Mouse (Mus musculus) megakaryocyte, adult 5-6 weeks (primary cell): ENCODE data around the gene Gm2974. TPM values are rescaled to one million over a fixed set of nuclear protein-coding genes. Genes with fewer than 3 reads are reported as not detected.
"Not testable (repeated sequence)": the region's sequence is repeated elsewhere in the genome, so short reads cannot be mapped to it uniquely, and the experiment has no call there.

Experiments used
- ATAC-seq: 2 replicates; pipeline ENCODE4 v1.8.0; 2016; ENCODE audit warnings: mild to moderate bottlenecking, inconsistent platforms; ENCODE audit not compliant: poor library complexity, severe bottlenecking
- total RNA-seq, 2 experiments: library from RNA; stranded (forward) in 1 of 2; stranded (reverse) in 1 of 2; fragments of 153-499, 151-499 nt in 1 of 2; fragments of 221-1000, 200-1000 nt in 1 of 2; gene quantifications; 2 replicates each; pipeline versions ENCODE4 v1.2.3 to v1.2.4; 2015 to 2017

The Gm2974 gene
- total RNA-seq (2015) (not detected in 2 replicates), total RNA-seq (2017) (not detected in 2 replicates)

- ATAC-seq, result not testable (repeated sequence)
Observed at GRCm38 (mm10) chr14:4182491-4183210, at the start of gene Gm2974. TSS of gene Gm2974 (plus strand) at chr14:4182576.

DNA sequence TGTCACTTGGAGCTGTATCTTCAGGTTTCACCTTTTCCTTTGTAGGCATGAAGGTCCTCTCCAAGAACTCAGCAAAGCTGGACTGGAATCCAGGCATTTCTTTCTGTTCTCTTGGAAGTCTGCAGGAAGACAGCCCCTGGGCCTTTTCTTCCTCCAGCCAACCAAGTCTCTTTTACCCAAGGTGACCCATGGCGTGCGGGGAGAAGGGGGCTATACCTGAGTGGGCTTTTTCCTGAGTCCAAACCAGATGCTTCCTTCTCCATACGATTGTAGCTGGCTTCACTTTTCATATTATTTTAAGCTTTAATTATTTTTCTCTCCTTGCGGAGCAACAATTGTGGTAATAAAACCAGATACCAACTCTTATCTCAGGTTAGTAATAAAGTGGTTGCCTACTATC, 40.7 kb upstream of the Gm2974 start:
- ATAC-seq, result not testable (repeated sequence)

GRCm38 (mm10) chr14:4164730-4165129, 17.6 kb upstream of the Gm2974 start, which contains the start of gene Gm3127:
TSS of gene Gm3127 (plus strand) at chr14:4165030.
- ATAC-seq, result not testable (repeated sequence)

DNA sequence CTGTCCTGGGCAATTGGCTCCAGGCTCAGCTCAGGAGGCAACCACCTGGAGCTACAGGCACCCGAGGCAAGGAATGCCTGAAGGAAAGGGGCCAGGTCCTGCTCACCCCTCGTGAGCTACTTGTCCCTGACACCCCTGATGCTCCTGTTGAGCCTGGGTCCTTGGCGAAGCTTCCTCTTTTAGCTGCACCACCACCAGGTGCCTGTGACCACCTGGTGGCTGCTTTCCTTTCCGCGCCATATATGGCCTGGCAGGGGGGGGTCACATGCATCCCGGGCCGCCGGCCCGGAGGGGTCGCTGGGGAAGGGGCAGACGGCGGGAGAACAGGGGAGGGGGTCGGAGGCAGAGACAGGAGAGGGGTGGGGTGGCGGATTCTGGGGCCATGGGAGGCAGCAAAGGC, 346 bp upstream of the Gm2974 start:
- ATAC-seq, result not testable (repeated sequence)

GRCm38 (mm10) chr14:4183375-4183774, 999 bp downstream of the Gm2974 start:
- not testable (repeated sequence) for ATAC-seq

DNA sequence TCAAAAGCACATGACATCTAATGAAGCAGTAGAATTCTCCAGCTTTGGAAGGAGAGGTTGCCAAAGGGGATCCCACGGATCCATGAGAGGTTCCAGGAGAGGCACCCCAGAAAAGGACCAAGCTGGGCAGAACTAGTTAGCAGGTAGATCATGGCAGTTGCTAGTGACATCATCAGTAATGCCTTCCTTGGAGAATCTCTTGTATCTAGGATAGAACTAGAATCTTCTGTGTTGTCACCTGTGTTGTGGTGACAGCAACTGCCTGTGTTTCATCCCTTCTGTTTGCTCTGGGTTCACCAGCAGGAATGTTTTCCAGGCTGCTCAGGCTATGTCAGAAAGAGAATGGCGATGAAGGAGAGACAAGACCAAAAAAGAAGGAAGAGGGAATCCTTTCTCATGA, 67.0 kb downstream of the Gm2974 start, which contains the start of gene Gm3138:
Gene Gm3138, plus strand, starts transcription at position 301 of the 400 bp plus-strand sequence.
- ATAC-seq, result not testable (repeated sequence)

Other genes starting within 250 kb of the Gm2974 start
- not detected in 2 replicates for gene Gm3095, start 219.0 kb upstream of the Gm2974 start, total RNA-seq (2015)
- not detected in 2 replicates for gene Gm3095, start 219.0 kb upstream of the Gm2974 start, total RNA-seq (2017)
- gene Gm3099, start 184.2 kb upstream of the Gm2974 start, total RNA-seq (2015), result not detected in 2 replicates
- gene Gm3099, start 184.2 kb upstream of the Gm2974 start, total RNA-seq (2017), result not detected in 2 replicates
- not detected in 2 replicates for gene Gm5796, start 158.6 kb upstream of the Gm2974 start, total RNA-seq (2015)
- gene Gm5796, start 158.6 kb upstream of the Gm2974 start, total RNA-seq (2017), result not detected in 2 replicates
- not detected in 2 replicates for gene Gm3115, start 98.5 kb upstream of the Gm2974 start, total RNA-seq (2015)
- gene Gm3115, start 98.5 kb upstream of the Gm2974 start, total RNA-seq (2017), result not detected in 2 replicates
- gene Gm8108, start 72.0 kb upstream of the Gm2974 start, total RNA-seq (2015), result not detected in 2 replicates
- not detected in 2 replicates for gene Gm8108, start 72.0 kb upstream of the Gm2974 start, total RNA-seq (2017)
- gene Gm3127, start 17.5 kb upstream of the Gm2974 start, total RNA-seq (2015), result not detected in 2 replicates
- not detected in 2 replicates for gene Gm3127, start 17.5 kb upstream of the Gm2974 start, total RNA-seq (2017)
- not detected in 2 replicates for gene Gm3138, start 67.1 kb downstream of the Gm2974 start, total RNA-seq (2015)
- not detected in 2 replicates for gene Gm3138, start 67.1 kb downstream of the Gm2974 start, total RNA-seq (2017)
- gene Gm3149, start 134.7 kb downstream of the Gm2974 start, total RNA-seq (2015), result not detected in 2 replicates
- not detected in 2 replicates for gene Gm3149, start 134.7 kb downstream of the Gm2974 start, total RNA-seq (2017)
- gene 2610042L04Rik, start 152.2 kb downstream of the Gm2974 start, total RNA-seq (2015), result not detected in 2 replicates
- not detected in 2 replicates for gene 2610042L04Rik, start 152.2 kb downstream of the Gm2974 start, total RNA-seq (2017)
- not detected in 2 replicates for gene Gm3159, start 214.9 kb downstream of the Gm2974 start, total RNA-seq (2015)
- not detected in 2 replicates for gene Gm3159, start 214.9 kb downstream of the Gm2974 start, total RNA-seq (2017)
- gene Gm3164, start 232.9 kb downstream of the Gm2974 start, total RNA-seq (2015), result not detected in 2 replicates
- gene Gm3164, start 232.9 kb downstream of the Gm2974 start, total RNA-seq (2017), result not detected in 2 replicates
- not detected in 2 replicates for gene Gm3173, start 248.4 kb downstream of the Gm2974 start, total RNA-seq (2015)
- gene Gm3173, start 248.4 kb downstream of the Gm2974 start, total RNA-seq (2017), result not detected in 2 replicates